Mouse (Mus musculus): ENCODE results near the gene Eml2. TPM values are rescaled to one million over a fixed set of nuclear protein-coding genes. Genes with fewer than 3 reads are reported as not detected.
A peak's percentile ranks its signal among the peaks of the same experiment; 100 is the strongest.

Eml2 gene
- polyA plus RNA-seq, 2 experiments, result 1.5 to 38.5 TPM

DNA sequence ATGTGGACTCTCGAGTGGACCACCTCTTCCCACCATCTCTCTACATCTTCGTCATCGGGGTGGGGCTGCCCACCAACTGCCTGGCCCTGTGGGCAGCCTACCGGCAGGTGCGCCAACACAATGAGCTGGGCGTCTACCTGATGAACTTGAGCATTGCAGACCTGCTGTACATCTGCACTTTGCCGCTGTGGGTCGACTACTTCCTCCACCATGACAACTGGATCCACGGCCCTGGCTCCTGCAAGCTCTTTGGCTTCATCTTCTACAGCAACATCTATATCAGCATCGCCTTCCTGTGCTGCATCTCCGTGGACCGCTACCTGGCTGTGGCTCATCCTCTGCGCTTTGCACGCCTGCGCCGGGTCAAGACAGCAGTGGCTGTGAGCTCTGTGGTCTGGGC is 46.0 kb downstream of the Eml2 start:
- H3K4me2 ChIP-seq (replicated peaks; ENCODE audit: low read depth, low read length, severe bottlenecking), result no peak overlapping the region
- H3K27me3 ChIP-seq (ENCODE audit: control insufficient read depth, insufficient read depth, low read length), result no peaks in the 10 kb centered on the region
- H3K36me3 ChIP-seq (ENCODE audit: control insufficient read depth, insufficient read depth, low read length), result peaks cover 12% of the 10 kb centered on the region; the same call in 1 of the 2 replicates
- no peak overlapping the region for H3K4me3 ChIP-seq (replicated peaks; ENCODE audit: low read length)
- H3K9ac ChIP-seq (ENCODE audit: low read depth, low read length, severe bottlenecking), result no peak overlapping the region
- no peaks in the 10 kb centered on the region for H3K9me3 ChIP-seq (ENCODE audit: control insufficient read depth, low read length)
- 95% methylated on average over 16 of the region's 16 CpGs for WGBS
- DNase-seq (ENCODE audit: low spot score) (no peak), ATAC-seq (ENCODE audit: low FRiP score, low read depth) (no peak)
- H3K27ac ChIP-seq (replicated peaks; ENCODE audit: low read depth, low read length), result no peak overlapping the region
- TF ChIP-seq POLR2A (IDR thresholded peaks at IDR 0.05; ENCODE audit: borderline replicate concordance, extremely low read depth, insufficient read depth, insufficient read length), result no peak
- H3K4me1 ChIP-seq (ENCODE audit: control insufficient read depth, insufficient read depth, low read length), result peaks cover 10% of the 10 kb centered on the region

- no peak for TF ChIP-seq POLR2A (IDR thresholded peaks at IDR 0.05; ENCODE audit: borderline replicate concordance, extremely low read depth, insufficient read depth, insufficient read length)
- DNase-seq (ENCODE audit: low spot score), result no peak
- H3K36me3 ChIP-seq (ENCODE audit: control insufficient read depth, insufficient read depth, low read length), result peaks cover 12% of the 10 kb centered on the region; the same call in 1 of the 2 replicates
- H3K4me1 ChIP-seq (ENCODE audit: control insufficient read depth, insufficient read depth, low read length), result peaks cover 11% of the 10 kb centered on the region
- no peak for ATAC-seq (ENCODE audit: low FRiP score, low read depth)
- no peak overlapping the region for H3K4me2 ChIP-seq (replicated peaks; ENCODE audit: low read depth, low read length, severe bottlenecking)
- 93% methylated on average over 13 of the region's 14 CpGs for WGBS
- no peaks in the 10 kb centered on the region for H3K27me3 ChIP-seq (ENCODE audit: control insufficient read depth, insufficient read depth, low read length)
- no peaks in the 10 kb centered on the region for H3K9me3 ChIP-seq (ENCODE audit: control insufficient read depth, low read length)
- H3K27ac ChIP-seq (replicated peaks; ENCODE audit: low read depth, low read length), result no peak overlapping the region
- H3K9ac ChIP-seq (ENCODE audit: low read depth, low read length, severe bottlenecking), result no peak overlapping the region
- H3K4me3 ChIP-seq (replicated peaks; ENCODE audit: low read length), result no peak overlapping the region
Observed at GRCm38 (mm10) chr7:19222875-19223274, 46.7 kb downstream of the Eml2 start.

DNA sequence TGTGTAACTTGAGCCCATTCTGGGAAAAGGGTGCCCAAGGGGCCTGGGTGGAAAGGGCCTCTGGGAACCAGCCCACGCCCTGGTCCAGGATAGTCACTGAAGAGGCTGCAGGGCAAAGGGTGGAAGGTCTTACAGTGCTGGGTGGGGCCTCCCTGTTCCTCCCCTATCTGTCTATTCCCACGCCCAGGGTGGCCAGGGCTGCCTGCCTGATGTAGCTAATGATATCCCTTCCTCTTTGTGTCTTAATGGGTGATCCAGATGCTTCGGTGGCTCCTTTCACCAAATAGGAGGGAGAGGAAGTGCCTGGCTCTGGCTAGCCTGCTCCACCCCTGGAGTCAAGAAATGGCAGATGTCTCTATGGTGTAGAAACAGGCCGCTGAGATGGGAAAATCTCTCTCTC is 48.7 kb downstream of the Eml2 start:
- no peak overlapping the region for H3K9ac ChIP-seq (ENCODE audit: low read depth, low read length, severe bottlenecking)
- H3K27ac ChIP-seq (replicated peaks; ENCODE audit: low read depth, low read length), result no peak overlapping the region
- no peaks in the 10 kb centered on the region for H3K27me3 ChIP-seq (ENCODE audit: control insufficient read depth, insufficient read depth, low read length)
- H3K4me3 ChIP-seq (replicated peaks; ENCODE audit: low read length), result no peak overlapping the region
- H3K4me1 ChIP-seq (ENCODE audit: control insufficient read depth, insufficient read depth, low read length), result peaks cover 12% of the 10 kb centered on the region
- H3K4me2 ChIP-seq (replicated peaks; ENCODE audit: low read depth, low read length, severe bottlenecking), result no peak overlapping the region
- 75% methylated on average over 4 of the region's 4 CpGs for WGBS
- ATAC-seq (ENCODE audit: low FRiP score, low read depth) (no peak), DNase-seq (ENCODE audit: low spot score) (no peak)
- H3K36me3 ChIP-seq (ENCODE audit: control insufficient read depth, insufficient read depth, low read length), result peaks cover 12% of the 10 kb centered on the region; the same call in 1 of the 2 replicates
- no peaks in the 10 kb centered on the region for H3K9me3 ChIP-seq (ENCODE audit: control insufficient read depth, low read length)
- no peak for TF ChIP-seq POLR2A (IDR thresholded peaks at IDR 0.05; ENCODE audit: borderline replicate concordance, extremely low read depth, insufficient read depth, insufficient read length)

GRCm38 (mm10) chr7:19226817-19227797 is 50.9 kb downstream of the Eml2 start:
- 0 out of 2 replicates have a peak, but pooled peaks have one; percentile 3 for ATAC-seq (ENCODE audit: low FRiP score, low read depth)
- peak; percentile 53 for DNase-seq (ENCODE audit: low spot score)
- H3K4me1 ChIP-seq (ENCODE audit: control insufficient read depth, insufficient read depth, low read length), result peaks cover 12% of the 10 kb centered on the region
- no peaks in the 10 kb centered on the region for H3K27me3 ChIP-seq (ENCODE audit: control insufficient read depth, insufficient read depth, low read length)
- TF ChIP-seq POLR2A (IDR thresholded peaks at IDR 0.05; ENCODE audit: borderline replicate concordance, extremely low read depth, insufficient read depth, insufficient read length), result no peak
- peak overlapping the region; percentile 91 for H3K27ac ChIP-seq (replicated peaks; ENCODE audit: low read depth, low read length)
- peaks cover 11% of the 10 kb centered on the region; the same call in 1 of the 2 replicates for H3K36me3 ChIP-seq (ENCODE audit: control insufficient read depth, insufficient read depth, low read length)
- H3K9ac ChIP-seq (ENCODE audit: low read depth, low read length, severe bottlenecking), result peak overlapping the region; percentile 65
- peak overlapping the region; percentile 64 for H3K4me3 ChIP-seq (replicated peaks; ENCODE audit: low read length)
- peak overlapping the region; percentile 55 for H3K4me2 ChIP-seq (replicated peaks; ENCODE audit: low read depth, low read length, severe bottlenecking)
- WGBS, result 14% methylated on average over 20 of the region's 20 CpGs
- no peaks in the 10 kb centered on the region for H3K9me3 ChIP-seq (ENCODE audit: control insufficient read depth, low read length)

GRCm38 (mm10) chr7:19227883-19228792 is 51.9 kb downstream of the Eml2 start, which contains the start of gene Opa3:
TSS of gene Opa3 (plus strand) at chr7:19228334.
- peak within 1 kb of the TSS; percentile 64 for H3K4me3 ChIP-seq (replicated peaks; ENCODE audit: low read length)
- H3K36me3 ChIP-seq (ENCODE audit: control insufficient read depth, insufficient read depth, low read length), result peaks cover 6% of the 10 kb centered on the region; the same call in 1 of the 2 replicates
- peak within 1 kb of the TSS; percentile 72 for H3K4me2 ChIP-seq (replicated peaks; ENCODE audit: low read depth, low read length, severe bottlenecking)
- ATAC-seq (ENCODE audit: low FRiP score, low read depth) (peak; percentile 93), DNase-seq (ENCODE audit: low spot score) (peak; percentile 100)
- peak; percentile 89; the same call in 1 of the 2 replicates for TF ChIP-seq POLR2A (IDR thresholded peaks at IDR 0.05; ENCODE audit: borderline replicate concordance, extremely low read depth, insufficient read depth, insufficient read length)
- H3K4me1 ChIP-seq (ENCODE audit: control insufficient read depth, insufficient read depth, low read length), result peaks cover 12% of the 10 kb centered on the region
- no peaks in the 10 kb centered on the region for H3K27me3 ChIP-seq (ENCODE audit: control insufficient read depth, insufficient read depth, low read length)
- H3K9me3 ChIP-seq (ENCODE audit: control insufficient read depth, low read length), result no peaks in the 10 kb centered on the region
- peak within 1 kb of the TSS; percentile 65 for H3K9ac ChIP-seq (ENCODE audit: low read depth, low read length, severe bottlenecking)
- H3K27ac ChIP-seq (replicated peaks; ENCODE audit: low read depth, low read length), result peak within 1 kb of the TSS; percentile 96
- WGBS, result under 1% methylated on average over 74 of the region's 91 CpGs

Measured in limb, embryonic 14.5 days (tissue).